Mouse (Mus musculus) kidney, postnatal 0 days (tissue): ENCODE data around the gene Cntf. TPM values are rescaled to one million over a fixed set of nuclear protein-coding genes. Genes with fewer than 3 reads are reported as not detected.

Experiments used
- ATAC-seq: fragments of 200-750 bp; cut with Nextera tagmentation; replicated peaks from 2 replicates; pipeline ENCODE4 v1.8.0; 2017; ENCODE audit warnings: low read depth, moderate number of reproducible peaks, moderate TSS enrichment, moderate library complexity; ENCODE audit not compliant: low FRiP score
- DNase-seq: peaks from one replicate; pipeline ENCODE4 v3.0.0-alpha.2; 2016; ENCODE audit warnings: low spot score
- H3K27ac ChIP-seq: fragments of 300-500 bp; sonication (generic); 2 replicates; pipeline ENCODE4 v1.5.1; 2014; ENCODE audit warnings: mild to moderate bottlenecking
- H3K27me3 ChIP-seq: fragments of 300-500 bp; sonication (generic); 2 replicates; pipeline ENCODE4 v1.6.1; 2014; ENCODE audit warnings: low read length, mixed read lengths; ENCODE audit not compliant: insufficient read depth
- H3K36me3 ChIP-seq: fragments of 300-500 bp; sonication (generic); 2 replicates; pipeline ENCODE4 v1.6.1; 2014; ENCODE audit warnings: low read length, mixed read lengths; ENCODE audit not compliant: insufficient read depth
- H3K4me1 ChIP-seq: fragments of 300-500 bp; sonication (generic); replicated peaks from 2 replicates; pipeline ENCODE4 v1.6.1; 2014; ENCODE audit warnings: antibody characterized with exemption, low read length, mixed read lengths; ENCODE audit not compliant: insufficient read depth
- H3K4me2 ChIP-seq: fragments of 300-500 bp; sonication (generic); 2 replicates; pipeline ENCODE4 v1.6.1; 2014; ENCODE audit warnings: mild to moderate bottlenecking, low read length, moderate library complexity, mixed read lengths
- H3K4me3 ChIP-seq: fragments of 300-500 bp; sonication (generic); replicated peaks from 2 replicates; pipeline ENCODE4 v1.5.1; 2014; ENCODE audit warnings: low read depth, low read length
- H3K9ac ChIP-seq: fragments of 300-500 bp; sonication (generic); 2 replicates; pipeline ENCODE4 v1.6.1; 2014; ENCODE audit warnings: low read depth, low read length
- H3K9me3 ChIP-seq: fragments of 300-500 bp; sonication (generic); replicated peaks from 2 replicates; pipeline ENCODE4 v1.6.1; 2016; ENCODE audit warnings: low read length, inconsistent platforms, mixed read lengths
- CTCF ChIP-seq: IDR thresholded peaks from 2 replicates; pipeline ENCODE4 v1.5.1; 2016; ENCODE audit warnings: antibody characterized with exemption, low read depth, mild to moderate bottlenecking, moderate library complexity
- WGBS: fragments of 180-500 bp; shearing (Covaris S2); extraction: QIAGEN DNeasy Blood & Tissue Kit; methylation state at CpG from one replicate; pipeline ENCODE4 v1.1.7; 2014; 5-methylcytosine and 5-hydroxymethylcytosine counted together
- polyA plus RNA-seq: library from polyadenylated mRNA; unstranded; fragments of >200 nt; fragmentation: Nextera tagmentation; extraction: Ambion mirVana; gene quantifications from 2 replicates; pipeline ENCODE4 v1.2.1, GENCODE M21; 2015

Gene Cntf
- polyA plus RNA-seq, 1 experiment from 2014 or later = 4.9 TPM

DNA sequence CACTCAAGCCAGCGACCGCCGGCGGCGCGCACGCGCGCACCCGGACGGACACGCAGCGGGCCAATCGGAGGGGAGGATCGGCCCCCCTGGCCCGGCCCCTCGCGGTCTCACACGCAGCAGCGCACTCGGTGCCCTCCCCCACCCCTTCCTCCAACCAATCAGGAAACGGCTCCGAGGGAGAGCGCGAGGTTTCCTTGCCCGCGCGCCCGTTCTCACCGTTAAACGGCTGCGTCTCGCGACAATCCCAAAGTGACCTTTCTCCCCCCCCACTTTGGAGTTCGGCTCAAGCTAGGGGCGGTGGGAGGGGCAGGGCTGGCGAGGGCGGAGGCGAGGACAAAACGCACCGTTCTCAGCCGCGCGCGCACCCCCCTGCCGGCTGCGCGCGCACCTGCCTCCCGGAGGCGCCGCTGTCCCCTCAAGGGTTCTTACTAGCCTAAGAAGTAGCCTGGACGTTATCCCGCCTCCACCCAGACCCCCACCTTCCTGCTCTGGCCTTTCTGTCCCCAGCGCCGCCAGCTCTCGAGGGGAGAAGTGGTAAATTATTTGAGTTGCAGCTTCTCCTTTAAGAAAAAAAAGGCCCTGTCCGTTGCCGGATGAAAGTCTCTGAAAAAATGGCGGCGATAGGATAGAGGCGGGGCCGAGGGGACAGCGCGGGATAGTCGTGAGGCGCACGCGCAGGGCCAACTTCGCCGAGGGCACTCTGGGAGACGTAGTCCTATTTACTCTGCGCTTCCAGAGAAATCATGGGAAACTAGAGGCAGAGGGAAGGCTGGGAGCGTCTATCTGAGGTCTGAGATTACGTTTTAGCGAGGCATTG is 30.3 kb upstream of the Cntf start, which contains the start of the genes Zfp91 and Lpxn:
Zfp91 (minus strand) TSS at position 616 of the 817 bp plus-strand sequence.
Lpxn (plus strand) TSS at position 683 of the 817 bp plus-strand sequence.
- Histone ChIP-seq H3K4me3 (peak within 1 kb of the TSS; percentile 99), H3K9ac (peak within 1 kb of the TSS; percentile 100), H3K36me3 (no peaks in the 10 kb centered on the region), H3K9me3 (no peaks in the 10 kb centered on the region), H3K27me3 (no peaks in the 10 kb centered on the region), H3K27ac (peak within 1 kb of the TSS; percentile 100), H3K4me2 (peak within 1 kb of the TSS; percentile 71), H3K4me1 (0 out of 2 replicates have a peak, but pooled peaks cover 2% of the 10 kb centered on the region)
- TF ChIP-seq CTCF = peak; percentile 16; the same call in 1 of the 2 replicates
- DNase-seq (peak; percentile 100), ATAC-seq (peak; percentile 96)
- WGBS = under 1% methylated on average over 62 of the region's 76 CpGs

DNA sequence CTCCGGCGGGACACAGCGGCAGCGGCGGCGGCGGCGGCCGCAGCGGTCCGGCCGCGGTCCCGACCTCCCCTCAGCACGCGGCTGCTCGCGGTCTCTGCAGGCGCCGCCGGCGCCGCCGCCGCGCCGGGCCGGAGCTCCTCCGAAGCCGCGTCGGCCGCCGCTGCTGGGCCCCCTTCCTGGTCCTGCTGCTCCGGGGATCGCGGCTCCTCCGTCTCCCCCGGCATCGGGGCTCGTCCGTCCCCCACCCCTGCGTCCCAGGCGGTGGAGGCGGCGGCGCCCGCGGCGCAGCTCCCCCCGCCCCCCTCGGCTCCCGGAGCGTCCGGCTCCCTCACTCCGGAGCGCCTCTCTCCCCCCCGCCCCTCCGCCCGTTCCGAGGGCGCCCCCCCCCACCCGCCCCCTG is 29.7 kb upstream of the Cntf start:
- DNase-seq = no peak
- no peak for TF ChIP-seq CTCF
- 1% methylated on average over 35 of the region's 63 CpGs for WGBS

DNA sequence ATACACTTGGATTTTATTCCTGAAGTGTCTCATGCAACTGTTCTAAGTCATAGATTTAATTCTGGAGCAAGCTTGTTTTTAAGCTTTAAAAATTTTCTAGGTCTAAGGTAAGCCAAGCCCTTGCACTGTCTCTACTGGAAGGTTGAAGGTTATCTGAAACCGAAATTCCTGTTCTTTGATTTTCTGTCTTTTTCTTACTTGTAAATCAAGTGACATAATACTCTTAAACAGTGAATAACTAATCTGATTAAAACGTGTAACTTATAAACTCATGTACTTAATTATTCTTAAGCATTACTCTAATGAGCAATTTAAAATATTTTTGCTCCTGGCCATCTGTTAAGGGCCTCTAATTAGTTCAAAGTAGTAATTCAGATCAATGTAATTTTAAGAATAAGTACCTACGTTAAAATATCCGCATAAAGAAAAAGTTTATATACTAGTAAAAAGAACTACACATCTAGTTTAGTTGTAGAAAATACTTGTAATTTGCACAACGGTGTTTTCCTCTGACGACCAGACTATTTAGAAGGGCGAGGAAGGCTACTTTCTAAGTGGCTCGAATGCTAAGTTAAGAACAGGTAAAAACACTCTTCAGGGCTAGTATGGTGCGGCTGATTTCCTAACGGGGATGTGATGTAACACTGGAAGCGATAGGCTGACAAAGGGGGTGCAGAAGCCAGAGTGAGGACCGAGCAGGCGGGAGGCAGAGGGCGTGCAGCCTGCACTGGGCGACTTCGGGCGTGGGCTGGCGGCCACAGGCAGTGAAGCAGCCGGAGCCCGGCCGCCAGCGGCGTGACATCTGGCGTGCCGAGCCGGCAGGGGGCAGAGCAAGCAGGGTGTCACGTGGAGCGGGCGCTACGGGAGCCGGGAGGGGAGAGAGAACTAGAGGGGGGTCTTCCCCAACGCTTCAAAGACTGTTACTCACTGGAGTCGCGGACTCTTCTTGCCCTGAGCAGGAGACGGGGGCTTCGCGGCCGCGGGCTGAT is 28.9 kb upstream of the Cntf start:
- peak overlapping the region; percentile 57 for H3K4me2 ChIP-seq
- DNase-seq = peak; percentile 95
- no peaks in the 10 kb centered on the region for H3K27me3 ChIP-seq
- H3K4me1 ChIP-seq = 0 out of 2 replicates have a peak, but pooled peaks cover 2% of the 10 kb centered on the region
- H3K9me3 ChIP-seq = no peaks in the 10 kb centered on the region
- H3K9ac ChIP-seq = peak overlapping the region; percentile 100
- peak; percentile 81 for TF ChIP-seq CTCF
- WGBS = under 1% methylated on average over 39 of the region's 39 CpGs
- H3K36me3 ChIP-seq = no peaks in the 10 kb centered on the region
- H3K4me3 ChIP-seq = peak overlapping the region; percentile 99
- ATAC-seq = peak; percentile 70
- H3K27ac ChIP-seq = peak overlapping the region; percentile 100

More for the DNA sequence above, 29.7 kb upstream of the Cntf start:
- Histone ChIP-seq H3K36me3 (no peaks in the 10 kb centered on the region), H3K4me2 (peak overlapping the region; percentile 57), H3K9me3 (no peaks in the 10 kb centered on the region), H3K4me3 (peak overlapping the region; percentile 99), H3K27ac (peak overlapping the region; percentile 100), H3K27me3 (no peaks in the 10 kb centered on the region), H3K9ac (peak overlapping the region; percentile 100), H3K4me1 (0 out of 2 replicates have a peak, but pooled peaks cover 2% of the 10 kb centered on the region)
- no peak for ATAC-seq

DNA sequence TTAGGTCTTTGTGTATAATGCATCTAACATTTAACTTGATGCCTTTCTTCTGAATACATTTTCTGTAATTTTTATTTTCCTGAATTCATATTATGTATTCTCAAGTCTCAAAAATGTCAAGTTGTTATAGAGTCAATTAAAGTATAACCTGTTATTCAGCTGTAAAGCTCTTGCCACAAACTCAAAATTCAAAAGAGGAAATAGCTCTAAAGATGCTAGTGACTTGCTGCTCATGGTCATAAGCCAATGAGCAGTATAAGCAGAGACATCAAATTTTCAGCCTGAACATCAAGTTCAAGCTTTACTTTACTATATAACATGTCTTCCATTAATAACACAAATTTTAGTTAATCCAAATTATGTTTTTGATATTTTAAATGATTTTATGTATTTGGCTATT is 26.9 kb upstream of the Cntf start:
- H3K9ac ChIP-seq = no peak overlapping the region
- no peak for TF ChIP-seq CTCF
- 0 out of 2 replicates have a peak, but pooled peaks cover 2% of the 10 kb centered on the region for H3K4me1 ChIP-seq
- no peak overlapping the region for H3K27ac ChIP-seq
- no peaks in the 10 kb centered on the region for H3K9me3 ChIP-seq
- DNase-seq = no peak
- no peak overlapping the region for H3K4me2 ChIP-seq
- H3K27me3 ChIP-seq = no peaks in the 10 kb centered on the region
- ATAC-seq = no peak
- H3K36me3 ChIP-seq = no peaks in the 10 kb centered on the region
- H3K4me3 ChIP-seq = no peak overlapping the region

DNA sequence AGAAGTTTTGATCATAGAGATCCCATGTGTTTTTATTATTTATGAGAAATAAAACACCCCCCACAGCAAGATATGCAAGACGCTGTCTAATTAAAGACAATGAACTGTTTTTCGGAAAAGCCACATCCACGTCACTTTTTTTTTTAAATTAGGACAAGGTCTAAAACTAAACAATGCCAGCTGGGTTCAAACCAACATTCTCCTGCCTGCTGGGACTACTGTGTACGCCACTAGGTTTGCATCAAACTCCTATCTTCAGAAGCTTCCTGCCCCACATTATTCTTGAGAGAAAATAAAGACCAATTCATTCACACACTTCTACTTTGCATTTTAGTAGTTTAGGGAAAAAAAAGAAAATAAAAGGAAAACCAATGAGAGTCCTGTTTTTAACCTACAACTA is 22.3 kb upstream of the Cntf start:
- Histone ChIP-seq H3K36me3 (no peaks in the 10 kb centered on the region), H3K27ac (no peak overlapping the region), H3K9ac (no peak overlapping the region), H3K9me3 (no peaks in the 10 kb centered on the region), H3K4me2 (no peak overlapping the region), H3K27me3 (no peaks in the 10 kb centered on the region), H3K4me1 (0 out of 2 replicates have a peak, but pooled peaks cover 2% of the 10 kb centered on the region), H3K4me3 (no peak overlapping the region)
- WGBS = 53% methylated on average over 4 of the region's 4 CpGs
- TF ChIP-seq CTCF = no peak
- DNase-seq (no peak), ATAC-seq (no peak)
